Mouse (Mus musculus) left cerebral cortex, adult 11 months (tissue): ENCODE measurements around the gene Plxdc1.

Experiments
- DNase-seq: peaks from one replicate; pipeline ENCODE4 v3.0.0; 2022; ENCODE audit warnings: low spot score

Gene Plxdc1

DNA sequence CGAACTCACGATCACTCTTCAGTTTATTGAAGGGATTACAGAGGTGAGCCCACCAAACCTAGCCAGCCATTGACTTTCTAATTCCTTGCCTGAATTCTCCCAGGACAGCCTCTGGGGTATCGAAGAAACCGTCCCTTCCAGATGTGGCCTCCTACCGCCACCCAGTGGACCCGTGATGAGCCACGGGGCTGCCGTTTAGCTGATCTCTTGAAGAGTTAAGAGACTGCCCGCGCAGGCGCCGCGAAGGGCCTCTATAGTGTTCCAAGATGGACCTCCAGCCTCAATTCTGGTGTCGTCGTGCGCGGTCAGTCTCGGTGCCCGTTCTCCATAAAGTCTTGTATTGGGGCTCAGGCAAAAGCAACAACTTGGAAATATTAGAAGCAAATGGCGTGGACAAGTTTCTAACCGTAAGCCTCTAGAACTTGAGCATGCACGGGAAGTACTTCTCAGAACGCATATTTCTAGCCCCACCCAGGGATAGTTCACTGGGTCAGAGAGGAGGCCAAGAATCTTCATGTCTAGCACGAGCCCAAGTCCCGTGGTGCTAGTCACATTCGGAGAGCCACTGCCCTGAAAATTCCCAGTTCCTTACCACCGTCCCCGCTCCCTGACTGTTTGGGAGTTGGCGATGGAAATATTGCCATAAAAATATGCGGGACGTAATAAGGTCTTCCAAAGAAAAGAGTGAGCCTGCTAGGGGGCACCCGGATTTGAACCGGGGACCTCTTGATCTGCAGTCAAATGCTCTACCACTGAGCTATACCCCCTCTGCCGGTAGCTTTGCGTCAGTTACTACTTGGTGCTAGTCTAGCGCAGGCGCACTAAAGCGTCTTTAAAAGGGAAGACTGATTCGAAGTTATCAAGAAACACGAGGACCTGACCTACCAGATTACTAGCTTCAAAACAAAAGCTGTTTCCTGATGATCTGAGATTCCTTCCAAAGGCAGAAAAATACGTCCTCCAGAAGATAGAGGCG, 1.6 kb upstream of the Plxdc1 start:
- peak; percentile 91 for DNase-seq

DNA sequence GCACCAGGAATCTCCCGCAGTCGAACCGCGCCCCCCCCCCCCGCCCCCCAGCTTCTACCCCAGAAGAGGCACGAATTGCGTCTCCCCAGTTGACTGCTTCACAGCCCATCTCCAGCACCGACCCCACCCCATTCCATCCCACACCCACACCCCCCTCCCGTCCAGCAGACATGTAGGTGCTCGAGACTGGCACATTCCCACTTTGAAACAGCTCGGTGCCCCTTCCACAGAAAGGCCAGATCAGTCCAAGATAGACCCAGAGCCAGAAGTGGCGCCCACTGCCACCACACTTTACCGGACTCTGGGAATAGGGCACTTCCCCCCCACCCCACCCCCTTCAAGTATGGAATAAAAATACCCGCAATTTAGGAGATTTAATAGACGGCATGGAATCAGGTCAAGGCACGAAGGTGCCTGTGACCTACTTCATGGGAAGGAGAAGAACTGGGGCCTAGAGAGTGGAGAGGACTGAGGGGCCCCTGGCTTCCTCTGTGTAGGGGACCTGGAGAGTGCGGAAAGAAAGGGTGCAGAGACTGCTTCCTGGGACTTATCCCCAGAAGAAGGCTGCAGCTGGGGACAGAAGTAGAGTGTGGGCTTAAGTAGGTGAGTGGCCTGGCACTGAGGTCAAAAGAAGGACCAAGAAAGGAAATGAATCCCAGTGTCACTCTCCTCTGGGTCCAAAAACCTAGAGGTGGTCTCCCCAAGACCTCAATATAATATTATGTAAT, 658 bp upstream of the Plxdc1 start:
- no peak for DNase-seq

- no peak for DNase-seq
These were observed 2.3 kb downstream of the Plxdc1 start for GRCm38 (mm10) chr11:97983983-97984382.

DNA sequence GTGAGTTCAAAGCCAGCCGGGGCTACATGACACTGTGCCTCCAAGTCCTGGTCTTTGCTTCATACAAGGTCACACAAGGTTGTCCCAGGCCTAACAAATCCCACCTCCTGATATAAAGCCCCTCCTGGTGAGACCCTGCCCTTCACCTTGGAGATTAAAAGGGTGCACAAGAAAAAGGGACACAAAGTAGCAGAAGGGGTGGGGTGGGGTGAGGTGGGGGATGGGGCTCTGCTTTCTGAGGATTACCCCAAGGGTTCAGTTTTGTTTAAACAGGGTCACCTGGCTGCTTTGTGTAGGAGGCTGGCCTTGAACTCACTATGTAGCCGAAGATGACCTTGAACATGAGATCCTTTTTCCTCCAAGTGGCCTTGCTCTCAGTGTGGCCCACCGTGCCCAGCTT, 2.7 kb downstream of the Plxdc1 start:
- no peak for DNase-seq

- no peak for DNase-seq
These were observed 3.5 kb downstream of the Plxdc1 start for GRCm38 (mm10) chr11:97982721-97983120.

DNA sequence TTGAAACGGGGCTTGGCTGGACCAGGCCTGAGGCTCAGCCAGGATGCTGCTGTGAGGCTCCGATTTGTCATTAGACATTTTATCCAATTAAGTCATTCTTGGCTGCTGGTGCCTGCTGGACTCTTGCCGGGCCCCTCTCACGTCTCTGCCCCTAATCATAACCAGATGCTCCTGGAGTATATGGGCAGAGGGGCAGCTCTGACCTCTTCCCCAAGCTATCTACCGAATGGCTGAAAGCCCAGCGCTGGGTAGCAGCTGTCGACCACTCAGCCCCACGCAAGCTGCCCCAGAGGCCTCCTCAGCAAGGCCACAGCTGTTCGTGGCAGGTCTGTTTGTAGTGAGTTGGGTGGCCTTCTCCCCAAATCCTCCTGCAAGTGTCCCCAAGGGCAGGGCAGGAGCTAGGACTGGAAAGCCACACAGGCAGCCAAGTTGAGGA, 5.7 kb downstream of the Plxdc1 start:
- no peak for DNase-seq

DNA sequence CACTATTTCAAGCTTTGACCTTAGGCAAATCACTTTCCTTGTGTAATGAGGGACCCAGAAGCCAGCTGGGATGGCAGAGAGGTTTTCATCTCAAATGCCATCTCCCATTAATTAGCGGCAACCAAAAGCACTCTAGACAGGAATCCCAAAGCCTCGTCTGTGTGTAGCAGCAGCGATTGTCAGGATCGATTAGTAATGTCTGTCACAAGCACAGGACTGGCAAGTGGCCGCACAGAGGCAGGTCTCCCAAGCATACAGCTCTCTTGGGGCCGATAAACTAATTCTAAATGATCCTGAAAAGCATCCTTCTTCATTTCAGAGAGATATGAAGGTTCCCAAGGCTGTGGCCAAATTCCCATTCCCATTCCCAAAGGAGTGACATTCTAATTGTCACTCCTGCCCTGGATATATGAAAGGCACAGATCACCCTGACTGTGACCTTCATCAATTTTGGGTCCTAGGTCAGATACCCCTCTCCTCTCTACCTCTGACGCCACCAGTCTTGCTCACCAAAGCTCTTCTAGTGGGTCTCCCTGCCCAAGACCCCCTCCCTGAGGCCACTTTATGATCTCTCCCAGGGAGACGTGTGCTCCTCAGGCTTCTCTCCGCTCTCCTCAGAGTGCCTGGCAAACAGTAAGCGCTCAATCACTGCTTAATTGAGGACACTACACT, 6.3 kb downstream of the Plxdc1 start:
- DNase-seq = no peak

DNA sequence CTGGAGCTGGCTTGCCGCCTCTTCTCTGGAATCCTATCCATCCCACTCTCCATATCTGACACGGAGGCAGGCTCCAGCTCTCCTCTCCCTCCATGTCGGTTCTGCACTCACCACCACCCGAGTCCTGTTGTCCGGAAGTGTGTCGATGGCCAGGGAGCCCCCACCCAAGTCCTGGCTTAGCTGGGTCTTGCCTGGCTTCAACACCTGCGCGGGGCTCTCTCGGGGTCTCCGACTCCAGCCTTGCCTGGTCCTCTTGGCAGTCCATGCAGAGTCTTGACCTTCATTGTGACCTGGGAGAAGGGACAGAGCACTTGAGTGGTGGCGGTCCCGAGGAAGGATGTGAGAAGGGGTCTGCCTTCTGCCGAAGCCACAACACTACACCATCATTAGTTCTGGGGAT, 7.9 kb downstream of the Plxdc1 start:
- DNase-seq = no peak

DNA sequence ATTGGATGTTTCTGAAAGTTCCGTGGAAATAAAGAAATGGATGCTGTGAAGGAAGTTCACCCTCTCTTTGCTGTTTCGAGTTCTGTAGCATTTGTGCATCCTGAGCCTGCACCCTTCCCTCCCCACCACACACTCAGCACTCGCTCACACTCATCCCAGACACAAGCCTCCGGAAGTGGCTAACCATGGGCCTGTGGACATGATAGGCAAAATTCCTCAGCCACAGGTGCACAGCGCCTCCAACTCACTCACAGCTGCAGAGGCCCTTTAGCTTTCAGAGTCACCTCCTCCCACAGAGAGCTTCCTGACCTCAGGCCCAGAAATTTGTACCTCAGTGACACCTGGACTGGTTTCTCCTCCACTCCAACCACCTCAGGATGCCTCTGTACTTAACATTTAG, 8.4 kb downstream of the Plxdc1 start:
- no peak for DNase-seq

DNA sequence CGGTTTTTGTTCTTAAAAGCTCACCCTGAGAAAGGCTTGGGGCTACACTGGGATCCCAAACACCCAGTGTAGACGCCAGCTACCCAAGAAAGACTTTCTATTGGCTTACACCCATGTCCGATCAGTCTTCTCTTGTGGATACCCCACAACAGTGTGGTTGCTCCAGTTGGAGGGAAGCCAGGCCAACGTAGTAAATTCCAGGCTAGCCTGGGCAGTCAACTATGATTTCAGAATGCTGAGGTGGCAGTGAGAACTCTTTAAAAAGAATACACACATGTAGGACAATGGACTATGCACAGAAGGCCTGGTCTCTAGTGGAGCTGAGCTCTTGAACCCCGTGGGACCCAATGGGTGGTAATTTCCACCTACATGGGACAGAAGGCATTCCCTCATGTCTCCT, 11.5 kb downstream of the Plxdc1 start:
- no peak for DNase-seq

DNA sequence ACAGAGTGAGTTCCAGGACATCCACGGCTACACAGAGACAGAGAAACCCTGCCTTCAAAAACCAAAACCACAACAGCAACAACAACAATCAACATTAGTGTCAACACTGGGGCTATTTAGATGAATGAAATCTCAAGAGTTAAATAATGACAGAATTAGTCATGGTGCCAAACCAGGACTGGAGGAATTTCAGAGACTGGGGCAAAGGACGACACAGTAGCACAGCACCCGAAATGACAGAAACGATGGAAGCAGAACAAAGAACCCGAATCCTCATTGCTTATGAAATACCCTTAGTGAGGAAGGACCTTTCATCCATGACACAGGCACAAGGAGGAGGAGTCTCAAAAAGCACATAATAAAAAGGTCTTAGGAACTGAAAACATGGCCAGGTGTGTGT, 12.1 kb downstream of the Plxdc1 start:
- no peak for DNase-seq

DNA sequence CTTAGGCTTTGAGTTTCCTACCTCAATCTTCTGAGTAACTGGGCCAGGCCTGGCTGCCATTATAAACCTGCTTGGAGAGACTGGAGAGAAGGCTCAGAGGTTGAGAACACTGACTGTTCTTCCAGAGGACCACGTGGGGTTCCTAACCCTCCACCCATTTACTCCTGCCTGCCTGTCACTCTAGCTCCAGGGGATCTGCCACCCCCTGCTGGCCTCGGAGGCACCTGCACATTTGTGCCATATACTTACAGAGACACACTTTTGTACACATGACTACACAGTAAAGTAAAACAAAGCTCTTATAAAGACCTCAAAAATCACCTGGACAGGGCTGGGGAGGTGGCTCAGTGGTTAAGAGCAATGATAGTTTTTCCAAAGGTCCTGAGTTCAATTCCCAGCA, 13.8 kb downstream of the Plxdc1 start:
- no peak for DNase-seq

DNA sequence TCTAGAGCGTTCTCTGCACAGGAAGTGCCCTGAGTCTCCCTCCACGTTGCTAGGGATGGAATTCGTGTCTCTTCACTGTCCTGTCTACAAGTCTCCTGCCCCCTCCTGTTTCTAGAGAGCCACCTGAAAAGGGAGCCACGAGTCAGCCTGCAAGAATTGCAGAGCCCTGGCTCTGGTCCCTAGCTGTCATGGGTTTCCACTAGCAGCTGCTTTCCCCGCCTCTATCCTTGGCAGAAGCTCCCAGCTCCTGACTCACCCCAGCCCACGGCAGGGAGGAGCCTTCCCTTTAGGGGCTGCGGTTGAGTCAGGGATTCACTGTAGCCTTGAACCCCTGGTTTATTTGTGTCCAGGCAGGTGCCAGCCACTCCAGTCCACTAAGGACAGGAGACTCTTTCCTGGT, 15.0 kb downstream of the Plxdc1 start:
- DNase-seq = peak; percentile 79

- DNase-seq = no peak
These were observed 15.5 kb downstream of the Plxdc1 start for GRCm38 (mm10) chr11:97970771-97971170.

- no peak for DNase-seq
These were observed 17.9 kb downstream of the Plxdc1 start for GRCm38 (mm10) chr11:97968385-97968784.

DNA sequence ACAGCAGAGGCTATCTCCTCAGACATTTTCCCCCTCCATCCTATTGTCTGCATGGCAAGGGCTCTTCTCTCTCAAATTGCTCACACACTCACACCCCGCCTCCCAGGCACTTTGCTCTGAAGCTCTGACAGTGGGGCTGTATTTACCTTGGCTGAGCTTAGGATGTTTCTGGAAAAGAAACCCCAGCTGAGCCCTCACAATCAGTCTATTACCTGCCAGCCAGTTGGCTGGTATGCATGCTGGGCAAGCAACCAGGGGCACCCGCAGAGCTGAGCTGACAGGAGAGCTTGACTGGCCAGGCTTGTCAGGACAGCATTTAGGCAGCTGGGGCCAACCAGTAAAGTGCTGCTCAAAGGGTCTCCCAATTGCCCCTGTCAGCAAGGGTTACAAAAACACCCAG, 19.1 kb downstream of the Plxdc1 start:
- DNase-seq = no peak

GRCm38 (mm10) chr11:97960907-97961306, 25.3 kb downstream of the Plxdc1 start:
- no peak for DNase-seq

- DNase-seq = no peak
These were observed 27.0 kb downstream of the Plxdc1 start for GRCm38 (mm10) chr11:97959300-97959680.

DNA sequence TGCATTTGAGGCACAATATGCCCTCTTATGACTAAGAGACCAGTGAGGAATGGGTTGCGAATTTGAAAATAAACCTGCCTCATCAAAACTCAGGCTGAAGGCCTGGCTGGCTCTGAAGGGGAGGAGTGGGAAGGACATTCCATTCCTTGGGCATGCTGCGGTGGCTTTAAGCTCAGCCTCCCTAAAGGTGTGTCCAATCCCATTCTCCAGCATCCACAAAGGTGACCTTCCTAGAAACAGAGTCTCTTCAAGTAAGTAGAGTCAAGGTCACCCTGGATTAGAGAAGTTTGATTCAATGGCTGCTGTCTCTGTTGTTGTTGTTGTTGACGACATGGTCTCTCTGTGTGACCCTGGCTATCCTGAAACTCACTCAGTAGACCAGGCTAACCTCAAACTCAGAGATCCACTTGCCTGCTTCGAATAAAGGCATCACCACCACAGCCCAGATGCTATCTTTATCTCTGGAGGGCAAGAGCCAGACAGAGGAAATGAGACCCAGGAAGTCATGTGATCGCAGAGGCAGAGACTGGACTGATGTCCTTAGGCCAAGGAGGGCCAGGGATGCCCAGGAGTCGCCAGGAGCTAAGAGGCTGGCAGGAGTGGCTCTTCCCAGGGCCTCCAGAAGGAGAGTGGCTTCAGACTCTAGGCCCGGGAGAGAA, 27.5 kb downstream of the Plxdc1 start:
- DNase-seq = no peak

DNA sequence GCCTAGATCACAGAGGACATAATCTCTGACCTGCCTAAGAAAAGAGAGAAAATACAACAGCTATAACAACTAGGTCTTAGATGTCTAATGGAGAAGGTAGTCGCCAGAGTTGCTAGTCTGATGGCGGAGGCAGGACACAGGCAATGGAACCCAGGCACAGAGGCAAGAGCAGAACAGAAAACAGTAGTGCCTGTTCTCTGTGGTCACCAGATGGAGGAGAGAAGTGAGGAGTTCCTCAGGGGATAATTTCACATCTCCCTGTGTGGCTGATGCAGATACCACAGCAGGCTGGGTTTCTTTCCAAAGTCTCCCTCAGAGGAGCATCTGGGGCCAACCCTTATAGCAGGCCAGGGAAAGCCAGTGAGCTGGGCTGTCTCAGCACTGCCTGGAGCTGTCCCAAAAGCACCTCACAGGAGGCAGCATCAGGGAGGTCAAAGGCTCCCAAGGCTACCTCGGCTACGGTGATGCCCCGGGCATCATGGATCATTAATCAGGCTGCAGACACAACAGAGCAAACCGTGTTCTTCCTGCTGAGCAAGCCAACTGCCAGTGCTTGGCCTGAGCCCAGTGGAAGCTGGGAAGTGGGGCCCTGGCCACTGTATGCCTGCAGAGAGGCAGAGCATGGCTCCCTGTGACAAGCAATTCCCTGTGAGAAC, 29.2 kb downstream of the Plxdc1 start:
- no peak for DNase-seq

DNA sequence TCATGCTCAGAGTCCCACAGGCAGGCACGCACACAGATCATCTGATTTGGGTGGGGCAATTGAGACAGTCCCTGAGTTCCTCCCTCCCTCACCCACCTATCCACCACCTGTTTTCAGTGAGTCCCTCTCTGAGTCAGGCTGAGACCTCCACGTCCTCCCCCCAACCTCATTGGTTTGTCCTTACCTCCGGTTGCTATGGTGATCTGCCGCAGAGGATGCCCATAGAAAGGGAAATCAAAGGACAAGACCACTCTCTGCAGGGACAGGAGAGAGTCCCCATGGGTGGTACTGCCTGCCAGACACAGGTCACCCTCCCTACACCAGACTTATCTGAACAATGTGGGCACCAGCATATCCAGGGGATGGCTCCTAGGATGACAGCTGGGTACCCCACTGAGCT, 30.3 kb downstream of the Plxdc1 start:
- no peak for DNase-seq
